Mouse (Mus musculus): ENCODE measurements around the gene Pole2.

DNA sequence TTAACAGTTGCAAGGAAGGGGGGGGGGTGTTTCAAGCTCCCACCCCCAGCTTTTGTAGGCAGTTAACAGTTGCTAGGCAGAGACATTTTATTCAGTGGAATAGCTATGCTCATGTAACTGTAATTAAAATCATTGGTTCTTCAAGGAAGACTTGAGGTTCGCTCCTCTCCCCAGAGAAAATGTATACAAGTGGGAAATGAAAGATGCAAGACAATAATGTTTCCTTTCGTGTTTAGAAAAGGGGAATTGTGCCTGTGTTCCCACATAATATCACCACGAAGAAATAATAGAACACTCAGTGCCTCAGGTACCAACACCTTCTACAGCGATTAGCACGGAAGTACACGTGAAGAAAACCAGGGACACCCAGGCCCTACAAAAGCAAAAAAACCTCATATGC, 12.9 kb upstream of the Pole2 start, which contains the start of gene Klhdc1:
- TF ChIP-seq CTCF (IDR thresholded peaks at IDR 0.05; ENCODE audit: low read depth, low read length) (no peak), POLR2A (IDR thresholded peaks at IDR 0.05; ENCODE audit: extremely low read depth, insufficient read depth, low read length) (no peak)

Data from liver, adult 2 months (tissue).